Mouse (Mus musculus) ES-Bruce4 (cell line): ENCODE results near the gene Tssk4.
A peak's percentile ranks its signal among the peaks of the same experiment; 100 is the strongest.

Experiments
- CTCF ChIP-seq: IDR thresholded peaks from one replicate; pipeline ENCODE4 v1.8.1; 2011; ENCODE audit warnings: low read depth, low read length
- POLR2A ChIP-seq: IDR thresholded peaks from one replicate; pipeline ENCODE4 v1.8.1; 2011; ENCODE audit warnings: low read length; ENCODE audit not compliant: insufficient read depth

- TF ChIP-seq CTCF (peak; percentile 33), POLR2A (no peak)
Observed at GRCm38 (mm10) chr14:55617822-55618221, 32.2 kb upstream of the Tssk4 start, which contains the start of gene Rec8.
